Mouse (Mus musculus): Measurements from ENCODE around the gene Lyl1. TPM values are rescaled to one million over a fixed set of nuclear protein-coding genes. Genes with fewer than 3 reads are reported as not detected.

Lyl1 gene
- polyA plus RNA-seq, 1 experiment from 2014 or later, result 2.4 TPM

Other genes with a start within 250 kb of the Lyl1 start
- gene Ier2, start 38.6 kb upstream of the Lyl1 start, polyA plus RNA-seq (2015; fragmentation: Nextera tagmentation; extraction: Ambion mirVana), result 20.0 and 26.3 TPM in 2 replicates
- 50.1 and 55.7 TPM in 2 replicates for gene Trmt1, start 15.2 kb upstream of the Lyl1 start, polyA plus RNA-seq (2015; fragmentation: Nextera tagmentation; extraction: Ambion mirVana)
- gene Nacc1, start 13.6 kb upstream of the Lyl1 start, polyA plus RNA-seq (2015; fragmentation: Nextera tagmentation; extraction: Ambion mirVana), result 16.8 and 17.3 TPM in 2 replicates
- gene G430095P16Rik, start 21.6 kb downstream of the Lyl1 start, polyA plus RNA-seq (2015; fragmentation: Nextera tagmentation; extraction: Ambion mirVana), result 1.3 and 1.9 TPM in 2 replicates
- gene Nfix, start 98.9 kb downstream of the Lyl1 start, polyA plus RNA-seq (2015; fragmentation: Nextera tagmentation; extraction: Ambion mirVana), result 22.4 and 28.4 TPM in 2 replicates
- gene Dand5, start 121.4 kb downstream of the Lyl1 start, polyA plus RNA-seq (2015; fragmentation: Nextera tagmentation; extraction: Ambion mirVana), result 8.8 and 8.9 TPM in 2 replicates
- gene Gadd45gip1, start 130.1 kb downstream of the Lyl1 start, polyA plus RNA-seq (2015; fragmentation: Nextera tagmentation; extraction: Ambion mirVana), result 34.5 and 36.3 TPM in 2 replicates
- gene Rad23a, start 139.2 kb downstream of the Lyl1 start, polyA plus RNA-seq (2015; fragmentation: Nextera tagmentation; extraction: Ambion mirVana), result 84.8 and 88.8 TPM in 2 replicates
- 599 and 642 TPM in 2 replicates for gene Calr, start 145.5 kb downstream of the Lyl1 start, polyA plus RNA-seq (2015; fragmentation: Nextera tagmentation; extraction: Ambion mirVana)
- 113 and 122 TPM in 2 replicates for gene Farsa, start 155.5 kb downstream of the Lyl1 start, polyA plus RNA-seq (2015; fragmentation: Nextera tagmentation; extraction: Ambion mirVana)
- 23.6 and 24.8 TPM in 2 replicates for gene Syce2, start 170.7 kb downstream of the Lyl1 start, polyA plus RNA-seq (2015; fragmentation: Nextera tagmentation; extraction: Ambion mirVana)
- gene Gcdh, start 192.5 kb downstream of the Lyl1 start, polyA plus RNA-seq (2015; fragmentation: Nextera tagmentation; extraction: Ambion mirVana), result 31.7 and 34.3 TPM in 2 replicates
- gene Klf1, start 200.5 kb downstream of the Lyl1 start, polyA plus RNA-seq (2015; fragmentation: Nextera tagmentation; extraction: Ambion mirVana), result 0.55 and 0.97 TPM in 2 replicates
- 6.0 and 6.2 TPM in 2 replicates for gene Dnase2a, start 207.1 kb downstream of the Lyl1 start, polyA plus RNA-seq (2015; fragmentation: Nextera tagmentation; extraction: Ambion mirVana)
- gene Mast1, start 235.9 kb downstream of the Lyl1 start, polyA plus RNA-seq (2015; fragmentation: Nextera tagmentation; extraction: Ambion mirVana), result 55.6 and 56.1 TPM in 2 replicates
- gene Rtbdn, start 245.5 kb downstream of the Lyl1 start, polyA plus RNA-seq (2015; fragmentation: Nextera tagmentation; extraction: Ambion mirVana), result 1.9 and 2.7 TPM in 2 replicates

All from midbrain, embryonic 13.5 days (tissue).